ENCODE assay signal across 16 mouse cellular contexts in genomic region chr17:26510146-26511045, GRCm38 (mm10). TPM values are rescaled to one million over a fixed set of nuclear protein-coding genes. Genes with fewer than 3 reads are reported as not detected.
A peak's percentile ranks its signal among the peaks of the same experiment; 100 is the strongest.
DNase-seq lines count a peak whose midpoint lies in the region; ATAC-seq lines count a peak whose summit lies in the region.
"Had no signal": no experiment of that assay in that cellular context is flagged by ENCODE, and none has a peak within 500 bp of the region (broad histone marks: within the 10 kb centered on the region; RNA-seq: fewer than 3 reads in every experiment).

No protein-coding gene starts in this region.

- DNase-seq in cerebellum, adult 9-11 months, result peak; percentile 59
- DNase-seq in cerebellum, postnatal 25 days, result no peak
- no peak for DNase-seq in embryonic facial prominence, embryonic 14.5 days (ENCODE audit: low spot score)
- peak; percentile 16 for DNase-seq in naive thymus-derived CD4-positive, alpha-beta T cell, adult 2 months (ENCODE audit: low read depth)
- DNase-seq in natural killer cell, adult 2 months (ENCODE audit: low spot score in 2 of 2), result no peak
- DNase-seq: adrenal gland, postnatal 36 days; cerebellum, postnatal 10 days; layer of hippocampus, postnatal 36 days; right cerebral cortex, adult 18-20 months had no signal

- WGBS in hindbrain, embryonic 16.5 days, result 72% methylated on average over 15 of the region's 15 CpGs
- WGBS in hindbrain, embryonic 12.5 days, result 81% methylated on average over 15 of the region's 15 CpGs
- 72% methylated on average over 15 of the region's 15 CpGs for WGBS in embryonic facial prominence, embryonic 14.5 days

- H3K9me3 ChIP-seq in hindbrain, embryonic 16.5 days (ENCODE audit: control insufficient read depth, low read length), result no peaks in the 10 kb centered on the region
- H3K9me3 ChIP-seq in hindbrain, embryonic 12.5 days (replicated peaks), result no peaks in the 10 kb centered on the region
- no peaks in the 10 kb centered on the region for H3K9me3 ChIP-seq in embryonic facial prominence, embryonic 14.5 days (ENCODE audit: control insufficient read depth, low read length)
- H3K9me3 ChIP-seq: hindbrain, embryonic 13.5 days; limb, embryonic 13.5 days; midbrain, embryonic 12.5 days; neural tube, embryonic 13.5 days had no signal

- peak overlapping the region; percentile 15; the same call in 1 of the 2 replicates for H3K9ac ChIP-seq in hindbrain, embryonic 16.5 days (ENCODE audit: low read depth, low read length)
- no peak overlapping the region for H3K9ac ChIP-seq in hindbrain, embryonic 12.5 days
- H3K9ac ChIP-seq in embryonic facial prominence, embryonic 14.5 days (ENCODE audit: low read depth, low read length), result no peak overlapping the region
- H3K9ac ChIP-seq: hindbrain, embryonic 13.5 days; limb, embryonic 13.5 days; midbrain, embryonic 12.5 days; neural tube, embryonic 13.5 days had no signal

- no peaks in the 10 kb centered on the region for H3K27me3 ChIP-seq in hindbrain, embryonic 16.5 days (replicated peaks; ENCODE audit: control insufficient read depth, insufficient read depth, low read length)
- H3K27me3 ChIP-seq in hindbrain, embryonic 12.5 days, result peaks cover 4% of the 10 kb centered on the region; the same call in 1 of the 2 replicates
- H3K27me3 ChIP-seq in embryonic facial prominence, embryonic 14.5 days (replicated peaks; ENCODE audit: control insufficient read depth, insufficient read depth, low read length), result no peaks in the 10 kb centered on the region
- H3K27me3 ChIP-seq: limb, embryonic 13.5 days; neural tube, embryonic 13.5 days had no signal

- no peak overlapping the region for H3K4me3 ChIP-seq in hindbrain, embryonic 16.5 days (ENCODE audit: low read length)
- H3K4me3 ChIP-seq in hindbrain, embryonic 12.5 days, result no peak overlapping the region
- H3K4me3 ChIP-seq in embryonic facial prominence, embryonic 14.5 days (ENCODE audit: low read depth, low read length), result no peak overlapping the region
- H3K4me3 ChIP-seq: hindbrain, embryonic 13.5 days; limb, embryonic 13.5 days; midbrain, embryonic 12.5 days had no signal

- no peak overlapping the region for H3K27ac ChIP-seq in hindbrain, embryonic 16.5 days (ENCODE audit: low read depth, low read length)
- no peak overlapping the region for H3K27ac ChIP-seq in hindbrain, embryonic 12.5 days
- H3K27ac ChIP-seq in embryonic facial prominence, embryonic 14.5 days (replicated peaks; ENCODE audit: low read depth, low read length), result peak overlapping the region; percentile 39; the same call in 1 of the 2 replicates
- H3K27ac ChIP-seq: hindbrain, embryonic 13.5 days; midbrain, embryonic 12.5 days; neural tube, embryonic 13.5 days had no signal

- H3K36me3 ChIP-seq in hindbrain, embryonic 16.5 days (ENCODE audit: control insufficient read depth, insufficient read depth, low read length), result peaks cover 3% of the 10 kb centered on the region; the same call in 1 of the 2 replicates
- peaks cover 5% of the 10 kb centered on the region; the same call in 1 of the 2 replicates for H3K36me3 ChIP-seq in hindbrain, embryonic 12.5 days
- peaks cover 12% of the 10 kb centered on the region for H3K36me3 ChIP-seq in embryonic facial prominence, embryonic 14.5 days (ENCODE audit: control insufficient read depth, insufficient read depth, low read length)
- H3K36me3 ChIP-seq: neural tube, embryonic 13.5 days had no signal

- peaks cover 20% of the 10 kb centered on the region for H3K4me1 ChIP-seq in hindbrain, embryonic 16.5 days (ENCODE audit: control insufficient read depth, insufficient read depth, low read depth, low read length)
- H3K4me1 ChIP-seq in hindbrain, embryonic 12.5 days, result peaks cover 19% of the 10 kb centered on the region
- peaks cover 22% of the 10 kb centered on the region for H3K4me1 ChIP-seq in embryonic facial prominence, embryonic 14.5 days (ENCODE audit: control insufficient read depth, insufficient read depth, low read length)

- ATAC-seq in hindbrain, embryonic 16.5 days, result no peak
- no peak for ATAC-seq in hindbrain, embryonic 12.5 days (ENCODE audit: low FRiP score)
- no peak for ATAC-seq in embryonic facial prominence, embryonic 14.5 days (ENCODE audit: low read depth)
- ATAC-seq in megakaryocyte-erythroid progenitor cell, adult 5-6 weeks (replicated peaks; ENCODE audit: low FRiP score, low TSS enrichment, poor library complexity, severe bottlenecking), result no peak

- no peak overlapping the region for H3K4me2 ChIP-seq in hindbrain, embryonic 16.5 days (ENCODE audit: low read length)
- H3K4me2 ChIP-seq in hindbrain, embryonic 12.5 days (replicated peaks), result no peak overlapping the region
- no peak overlapping the region for H3K4me2 ChIP-seq in embryonic facial prominence, embryonic 14.5 days (ENCODE audit: low read depth, low read length)
- H3K4me2 ChIP-seq: midbrain, embryonic 12.5 days; neural tube, embryonic 13.5 days had no signal

RNA-seq across cellular contexts. Expression of gene Ergic1, which starts 50.9 kb away (rescaled TPM):
- 97.0 and 106 TPM in 2 replicates for polyA plus RNA-seq in hindbrain, embryonic 16.5 days (2015; fragmentation: Nextera tagmentation; extraction: Ambion mirVana)
- 85.3 and 90.3 TPM in 2 replicates for polyA plus RNA-seq in hindbrain, embryonic 12.5 days (2016; fragmentation: Nextera tagmentation; extraction: Ambion mirVana)
- 149 and 164 TPM in 2 replicates for polyA plus RNA-seq in embryonic facial prominence, embryonic 14.5 days (2014; fragmentation: Nextera tagmentation; extraction: Ambion mirVana)
- 51.7 and 55.0 TPM in 2 replicates for total RNA-seq in megakaryocyte-erythroid progenitor cell, adult 5-6 weeks (2014; fragmentation: Nextera tagmentation)
- 31.6 and 40.3 TPM in 2 replicates for total RNA-seq in megakaryocyte-erythroid progenitor cell, adult 5-6 weeks (2017)

RNA-seq across cellular contexts. Expression of gene Dusp1, which starts 51.5 kb away (rescaled TPM):
- 27.1 and 29.0 TPM in 2 replicates for polyA plus RNA-seq in hindbrain, embryonic 16.5 days (2015; fragmentation: Nextera tagmentation; extraction: Ambion mirVana)
- 33.0 and 38.5 TPM in 2 replicates for polyA plus RNA-seq in hindbrain, embryonic 12.5 days (2016; fragmentation: Nextera tagmentation; extraction: Ambion mirVana)
- polyA plus RNA-seq in embryonic facial prominence, embryonic 14.5 days (2014; fragmentation: Nextera tagmentation; extraction: Ambion mirVana), result 25.4 and 27.3 TPM in 2 replicates
- 18.4 and 29.1 TPM in 2 replicates for total RNA-seq in megakaryocyte-erythroid progenitor cell, adult 5-6 weeks (2014; fragmentation: Nextera tagmentation)
- total RNA-seq in megakaryocyte-erythroid progenitor cell, adult 5-6 weeks (2017), result 73.3 and 79.0 TPM in 2 replicates

Comparison
In these comparisons a context has a peak if more than half of its experiments do, and no peak if none do; other contexts are left out.
1. DNase-seq: peak in cerebellum, adult 9-11 months (single experiment) and naive thymus-derived CD4-positive, alpha-beta T cell, adult 2 months (single experiment); none in cerebellum, postnatal 25 days (0 of 2), embryonic facial prominence, embryonic 14.5 days (single experiment) and natural killer cell, adult 2 months (0 of 2).